Mouse (Mus musculus): Measurements from ENCODE around the gene Asxl1. TPM values are rescaled to one million over a fixed set of nuclear protein-coding genes. Genes with fewer than 3 reads are reported as not detected.

The Asxl1 gene
- 6.4 and 7.2 TPM in 2 replicates for polyA plus RNA-seq (2015; fragmentation: Nextera tagmentation; extraction: Ambion mirVana)

GRCm38 (mm10) chr2:153345454-153346220 is at the start of gene Asxl1:
Asxl1 (plus strand) TSS chr2:153345829.
- ATAC-seq (ENCODE audit: insufficient read depth, low FRiP score) = peak; percentile 95
- Histone ChIP-seq H3K9ac (ENCODE audit: low read length) (peak within 1 kb of the TSS; percentile 98), H3K36me3 (ENCODE audit: control insufficient read depth, insufficient read depth, low read length) (no peaks in the 10 kb centered on the region), H3K27me3 (ENCODE audit: control insufficient read depth, insufficient read depth, low read length) (no peaks in the 10 kb centered on the region), H3K4me1 (ENCODE audit: control insufficient read depth, insufficient read depth, low read length) (peaks cover 22% of the 10 kb centered on the region), H3K4me2 (ENCODE audit: low read depth, low read length) (peak within 1 kb of the TSS; percentile 77), H3K27ac (ENCODE audit: low read length) (peak within 1 kb of the TSS; percentile 99), H3K4me3 (replicated peaks; ENCODE audit: low read length) (peak within 1 kb of the TSS; percentile 90), H3K9me3 (replicated peaks; ENCODE audit: control insufficient read depth, low read length) (no peaks in the 10 kb centered on the region)
- under 1% methylated on average over 74 of the region's 79 CpGs for WGBS

GRCm38 (mm10) chr2:153297771-153298170 is 47.9 kb upstream of the Asxl1 start:
- 71% methylated on average over 4 of the region's 4 CpGs for WGBS
- no peak overlapping the region for H3K9ac ChIP-seq (ENCODE audit: low read length)

GRCm38 (mm10) chr2:153298460-153298859 is 47.2 kb upstream of the Asxl1 start:
- no peak for ATAC-seq (ENCODE audit: insufficient read depth, low FRiP score)
- no peaks in the 10 kb centered on the region for H3K27me3 ChIP-seq (ENCODE audit: control insufficient read depth, insufficient read depth, low read length)
- no peaks in the 10 kb centered on the region for H3K9me3 ChIP-seq (replicated peaks; ENCODE audit: control insufficient read depth, low read length)
- H3K36me3 ChIP-seq (ENCODE audit: control insufficient read depth, insufficient read depth, low read length) = no peaks in the 10 kb centered on the region
- H3K9ac ChIP-seq (ENCODE audit: low read length) = peak overlapping the region; percentile 1
- H3K27ac ChIP-seq (ENCODE audit: low read length) = peak overlapping the region; percentile 33; the same call in 1 of the 2 replicates
- H3K4me3 ChIP-seq (replicated peaks; ENCODE audit: low read length) = no peak overlapping the region
- no peak overlapping the region for H3K4me2 ChIP-seq (ENCODE audit: low read depth, low read length)
- H3K4me1 ChIP-seq (ENCODE audit: control insufficient read depth, insufficient read depth, low read length) = peaks cover 6% of the 10 kb centered on the region
- 46% methylated on average over 4 of the region's 4 CpGs for WGBS

More at GRCm38 (mm10) chr2:153297771-153298170, 47.9 kb upstream of the Asxl1 start:
- Histone ChIP-seq H3K4me2 (ENCODE audit: low read depth, low read length) (no peak overlapping the region), H3K9me3 (replicated peaks; ENCODE audit: control insufficient read depth, low read length) (no peaks in the 10 kb centered on the region), H3K4me3 (replicated peaks; ENCODE audit: low read length) (no peak overlapping the region), H3K27me3 (ENCODE audit: control insufficient read depth, insufficient read depth, low read length) (no peaks in the 10 kb centered on the region), H3K36me3 (ENCODE audit: control insufficient read depth, insufficient read depth, low read length) (no peaks in the 10 kb centered on the region), H3K4me1 (ENCODE audit: control insufficient read depth, insufficient read depth, low read length) (peaks cover 6% of the 10 kb centered on the region), H3K27ac (ENCODE audit: low read length) (no peak overlapping the region)
- no peak for ATAC-seq (ENCODE audit: insufficient read depth, low FRiP score)

DNA sequence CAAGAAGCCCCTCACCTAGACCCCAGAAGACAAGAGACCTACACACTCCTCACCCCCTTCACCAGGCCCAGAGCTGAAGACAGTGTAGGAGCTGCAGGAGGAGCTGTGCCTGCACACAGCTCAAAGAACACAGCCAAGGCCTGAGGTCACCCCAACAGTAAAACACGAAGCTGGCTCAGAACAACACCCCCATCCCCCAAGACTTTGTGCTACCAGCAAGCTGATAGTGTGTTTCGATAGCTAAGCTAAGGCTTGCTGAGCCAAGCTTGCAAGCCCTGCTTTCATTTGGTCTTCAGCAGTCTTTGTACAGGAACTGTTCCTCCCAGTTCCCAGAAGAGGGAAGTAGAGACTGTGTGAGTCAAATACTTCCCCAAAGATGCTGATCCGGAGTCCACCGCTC is 46.8 kb upstream of the Asxl1 start:
- ATAC-seq (ENCODE audit: insufficient read depth, low FRiP score) = peak; percentile 40; the same call in 1 of the 2 replicates
- Histone ChIP-seq H3K4me2 (ENCODE audit: low read depth, low read length) (no peak overlapping the region), H3K9me3 (replicated peaks; ENCODE audit: control insufficient read depth, low read length) (no peaks in the 10 kb centered on the region), H3K27ac (ENCODE audit: low read length) (peak overlapping the region; percentile 33; the same call in 1 of the 2 replicates), H3K4me1 (ENCODE audit: control insufficient read depth, insufficient read depth, low read length) (peaks cover 6% of the 10 kb centered on the region), H3K4me3 (replicated peaks; ENCODE audit: low read length) (no peak overlapping the region), H3K9ac (ENCODE audit: low read length) (peak overlapping the region; percentile 1), H3K36me3 (ENCODE audit: control insufficient read depth, insufficient read depth, low read length) (no peaks in the 10 kb centered on the region), H3K27me3 (ENCODE audit: control insufficient read depth, insufficient read depth, low read length) (no peaks in the 10 kb centered on the region)
- 56% methylated on average over 4 of the region's 4 CpGs for WGBS

DNA sequence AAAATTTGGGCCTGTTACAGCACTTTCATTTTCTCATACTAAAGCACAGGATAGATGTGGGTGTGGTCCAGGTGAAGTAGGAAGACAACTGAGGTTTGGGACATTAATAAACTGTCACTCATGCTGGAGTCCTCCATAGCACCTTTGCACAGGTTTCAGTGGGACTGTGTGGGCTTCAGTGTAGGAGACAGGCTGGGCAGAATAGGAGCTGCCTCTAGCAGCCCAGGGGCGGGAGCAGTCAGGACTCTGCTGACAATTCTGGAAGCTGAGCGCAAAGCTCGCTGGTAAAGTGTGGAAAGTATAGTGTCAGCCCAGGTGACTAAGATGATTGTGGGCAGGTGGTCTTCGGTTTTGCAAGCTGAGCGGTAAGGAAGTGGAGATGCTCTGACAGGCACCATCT is 44.5 kb upstream of the Asxl1 start:
- ATAC-seq (ENCODE audit: insufficient read depth, low FRiP score) = no peak
- WGBS = 90% methylated on average over 5 of the region's 5 CpGs
- peaks cover 6% of the 10 kb centered on the region for H3K4me1 ChIP-seq (ENCODE audit: control insufficient read depth, insufficient read depth, low read length)
- no peaks in the 10 kb centered on the region for H3K9me3 ChIP-seq (replicated peaks; ENCODE audit: control insufficient read depth, low read length)
- no peaks in the 10 kb centered on the region for H3K36me3 ChIP-seq (ENCODE audit: control insufficient read depth, insufficient read depth, low read length)
- H3K27me3 ChIP-seq (ENCODE audit: control insufficient read depth, insufficient read depth, low read length) = no peaks in the 10 kb centered on the region
- H3K9ac ChIP-seq (ENCODE audit: low read length) = no peak overlapping the region
- H3K27ac ChIP-seq (ENCODE audit: low read length) = no peak overlapping the region
- no peak overlapping the region for H3K4me2 ChIP-seq (ENCODE audit: low read depth, low read length)
- no peak overlapping the region for H3K4me3 ChIP-seq (replicated peaks; ENCODE audit: low read length)

- WGBS = 57% methylated on average over 6 of the region's 6 CpGs
- no peak overlapping the region for H3K4me3 ChIP-seq (replicated peaks; ENCODE audit: low read length)
- no peak for ATAC-seq (ENCODE audit: insufficient read depth, low FRiP score)
- no peaks in the 10 kb centered on the region for H3K9me3 ChIP-seq (replicated peaks; ENCODE audit: control insufficient read depth, low read length)
- H3K27ac ChIP-seq (ENCODE audit: low read length) = no peak overlapping the region
- H3K9ac ChIP-seq (ENCODE audit: low read length) = peak overlapping the region; percentile 21; the same call in 1 of the 2 replicates
- H3K36me3 ChIP-seq (ENCODE audit: control insufficient read depth, insufficient read depth, low read length) = no peaks in the 10 kb centered on the region
- H3K4me1 ChIP-seq (ENCODE audit: control insufficient read depth, insufficient read depth, low read length) = no peaks in the 10 kb centered on the region
- H3K4me2 ChIP-seq (ENCODE audit: low read depth, low read length) = no peak overlapping the region
- no peaks in the 10 kb centered on the region for H3K27me3 ChIP-seq (ENCODE audit: control insufficient read depth, insufficient read depth, low read length)
Measured at GRCm38 (mm10) chr2:153305240-153305639, 40.4 kb upstream of the Asxl1 start.

GRCm38 (mm10) chr2:153308586-153308985 is 37.0 kb upstream of the Asxl1 start:
- Histone ChIP-seq H3K9me3 (replicated peaks; ENCODE audit: control insufficient read depth, low read length) (no peaks in the 10 kb centered on the region), H3K4me1 (ENCODE audit: control insufficient read depth, insufficient read depth, low read length) (no peaks in the 10 kb centered on the region), H3K27me3 (ENCODE audit: control insufficient read depth, insufficient read depth, low read length) (no peaks in the 10 kb centered on the region), H3K4me3 (replicated peaks; ENCODE audit: low read length) (no peak overlapping the region), H3K27ac (ENCODE audit: low read length) (no peak overlapping the region), H3K9ac (ENCODE audit: low read length) (no peak overlapping the region), H3K36me3 (ENCODE audit: control insufficient read depth, insufficient read depth, low read length) (no peaks in the 10 kb centered on the region), H3K4me2 (ENCODE audit: low read depth, low read length) (no peak overlapping the region)
- 77% methylated on average over 7 of the region's 7 CpGs for WGBS
- ATAC-seq (ENCODE audit: insufficient read depth, low FRiP score) = no peak

DNA sequence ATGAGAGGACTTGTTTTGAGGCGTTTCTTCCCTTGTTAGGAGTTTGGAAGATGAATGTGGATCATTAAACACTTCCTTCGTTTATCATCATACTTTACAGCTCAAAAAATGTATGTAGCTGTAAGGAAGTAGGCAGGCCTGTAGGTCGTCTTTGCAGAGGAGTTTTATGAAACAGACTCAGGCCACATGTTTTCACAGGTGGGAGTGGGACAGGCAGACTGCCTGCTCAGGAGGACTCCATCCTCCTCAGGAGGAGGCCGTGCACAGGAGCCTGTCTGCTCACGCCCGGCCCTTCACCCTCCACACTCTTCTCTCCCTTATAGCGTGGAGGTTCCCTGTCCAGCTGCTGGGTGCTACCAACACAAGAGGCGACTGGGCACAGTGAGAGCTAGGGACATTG is 36.5 kb upstream of the Asxl1 start:
- WGBS = 55% methylated on average over 8 of the region's 8 CpGs
- Histone ChIP-seq H3K4me2 (ENCODE audit: low read depth, low read length) (no peak overlapping the region), H3K4me3 (replicated peaks; ENCODE audit: low read length) (no peak overlapping the region), H3K27me3 (ENCODE audit: control insufficient read depth, insufficient read depth, low read length) (no peaks in the 10 kb centered on the region), H3K27ac (ENCODE audit: low read length) (no peak overlapping the region), H3K4me1 (ENCODE audit: control insufficient read depth, insufficient read depth, low read length) (no peaks in the 10 kb centered on the region), H3K9me3 (replicated peaks; ENCODE audit: control insufficient read depth, low read length) (no peaks in the 10 kb centered on the region), H3K9ac (ENCODE audit: low read length) (no peak overlapping the region), H3K36me3 (ENCODE audit: control insufficient read depth, insufficient read depth, low read length) (no peaks in the 10 kb centered on the region)
- ATAC-seq (ENCODE audit: insufficient read depth, low FRiP score) = no peak

- ATAC-seq (ENCODE audit: insufficient read depth, low FRiP score) = no peak
Measured at GRCm38 (mm10) chr2:153310228-153310627, 35.4 kb upstream of the Asxl1 start.

More at GRCm38 (mm10) chr2:153310228-153310627, 35.4 kb upstream of the Asxl1 start:
- 73% methylated on average over 6 of the region's 6 CpGs for WGBS
- Histone ChIP-seq H3K4me1 (ENCODE audit: control insufficient read depth, insufficient read depth, low read length) (no peaks in the 10 kb centered on the region), H3K4me3 (replicated peaks; ENCODE audit: low read length) (no peak overlapping the region), H3K36me3 (ENCODE audit: control insufficient read depth, insufficient read depth, low read length) (no peaks in the 10 kb centered on the region), H3K27me3 (ENCODE audit: control insufficient read depth, insufficient read depth, low read length) (no peaks in the 10 kb centered on the region), H3K9me3 (replicated peaks; ENCODE audit: control insufficient read depth, low read length) (no peaks in the 10 kb centered on the region), H3K9ac (ENCODE audit: low read length) (no peak overlapping the region), H3K27ac (ENCODE audit: low read length) (no peak overlapping the region), H3K4me2 (ENCODE audit: low read depth, low read length) (no peak overlapping the region)

All from stomach, embryonic 16.5 days (tissue).